Mouse (Mus musculus) gastrocnemius, adult 18-20 months (tissue): ENCODE measurements around the gene Trim12a. TPM values are rescaled to one million over a fixed set of nuclear protein-coding genes. Genes with fewer than 3 reads are reported as not detected.
"Not testable (repeated sequence)": the region's sequence is repeated elsewhere in the genome, so short reads cannot be mapped to it uniquely, and the experiment has no call there.

ENCODE experiments used
- DNase-seq: peaks from one replicate; pipeline ENCODE4 v3.0.0; 2021; ENCODE audit warnings: low spot score
- long read RNA-seq, 2 experiments: library from polyadenylated mRNA; stranded (forward); transcript quantifications; one replicate each; pipeline ENCODE4 v2.0.0; 2021
- total RNA-seq, 2 experiments: library from RNA; stranded (reverse); gene quantifications; 2 replicates each; pipeline ENCODE4 v1.2.3; 2021

The Trim12a gene
- 1 to 10 TPM; 3.4 to 3.6 TPM for total RNA-seq
- long read RNA-seq, experiment 1: 0 reads
- long read RNA-seq, experiment 2, partial matches to known transcripts: 0 of 2 reads
- long read RNA-seq, experiment 2, other reads (novel, unspliced or antisense): 1 of 2 reads

- DNase-seq: not testable (repeated sequence)
Observed at GRCm38 (mm10) chr7:104315369-104316080, at the start of gene Trim12a. Gene Trim12a, minus strand, starts transcription at chr7:104315466.

DNA sequence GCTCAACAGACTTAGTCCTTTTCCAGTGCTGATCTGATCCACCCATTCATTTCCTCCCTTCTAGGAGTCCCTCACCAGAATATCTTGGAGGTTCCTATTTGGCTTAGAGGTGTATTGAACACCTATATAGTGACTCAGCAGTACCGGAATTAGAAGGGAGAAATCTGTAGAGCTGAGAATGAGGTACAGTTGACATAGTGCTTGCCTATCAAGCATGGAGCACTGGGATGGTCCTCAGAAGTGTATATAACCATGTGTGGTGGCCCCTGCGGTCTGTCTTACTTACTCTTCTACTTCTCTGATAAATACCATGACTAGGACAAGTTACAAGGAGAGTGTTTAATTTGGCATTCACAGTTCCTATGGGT, 38.3 kb upstream of the Trim12a start:
- DNase-seq: no peak

DNA sequence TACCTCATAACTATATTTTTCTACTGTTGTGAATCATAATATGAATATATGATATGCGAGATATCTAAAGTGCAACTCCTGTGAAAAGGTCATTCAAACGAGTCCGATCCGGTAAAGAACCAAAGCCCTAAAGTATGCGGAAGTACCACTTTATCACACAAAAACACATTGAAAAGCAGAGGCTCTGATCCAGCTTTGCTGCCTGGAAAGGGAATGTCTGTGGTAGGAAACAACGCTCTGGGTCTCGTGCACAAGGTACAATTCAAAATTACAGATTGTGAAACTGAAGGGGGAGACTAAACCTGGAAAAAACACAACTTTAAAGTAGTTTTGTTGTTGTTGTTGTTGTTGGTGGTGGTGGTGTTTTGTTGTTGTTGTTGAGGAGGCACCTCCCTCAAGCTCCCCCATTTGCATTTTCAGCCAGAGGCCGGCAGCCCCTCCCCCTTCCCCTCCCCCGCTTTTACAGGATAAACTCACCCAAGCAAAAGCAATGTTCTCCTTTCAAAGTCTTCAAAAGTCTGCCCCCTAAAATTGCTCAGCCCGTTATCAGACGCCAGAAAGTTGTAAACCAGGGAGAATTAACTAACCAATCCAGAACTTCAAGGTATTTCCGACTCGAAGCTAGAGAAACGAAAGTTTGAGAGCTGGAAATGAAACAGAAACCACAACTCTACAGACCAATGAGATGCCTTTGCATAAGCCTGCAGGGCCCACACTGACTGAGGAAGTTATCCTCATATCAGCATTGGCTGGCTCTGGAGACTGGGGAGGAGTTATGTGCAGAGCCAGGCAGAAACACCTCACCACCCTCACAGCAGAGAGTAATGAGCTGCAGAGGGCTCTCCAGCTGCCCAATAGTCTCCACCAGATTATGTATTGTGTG, 37.7 kb upstream of the Trim12a start, which contains the start of gene Trim12c:
Trim12c (minus strand) TSS at position 646 of the 883 bp plus-strand sequence.
- peak; percentile 73 for DNase-seq

DNA sequence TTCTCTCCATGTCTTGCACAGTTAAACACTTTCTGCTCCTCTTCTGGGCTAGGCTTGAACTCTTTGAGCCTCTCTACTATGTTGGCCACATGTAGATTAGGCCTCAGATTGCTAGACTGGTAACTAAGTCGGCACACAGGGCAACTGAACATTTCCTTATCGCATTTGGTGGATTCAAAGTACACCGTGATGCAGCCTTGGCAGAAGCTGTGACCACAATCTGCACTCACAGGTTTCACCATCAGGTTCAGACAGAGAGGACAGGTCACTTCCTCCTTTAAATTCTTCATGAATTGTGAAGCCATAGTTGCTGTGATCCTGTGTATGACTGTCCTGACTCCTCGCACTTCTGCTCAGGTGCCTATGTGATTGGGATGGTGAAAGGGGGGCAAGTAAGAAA, 32.8 kb upstream of the Trim12a start:
- not testable (repeated sequence) for DNase-seq

- DNase-seq: not testable (repeated sequence)
Observed at GRCm38 (mm10) chr7:104340744-104341143, 25.5 kb upstream of the Trim12a start.

DNA sequence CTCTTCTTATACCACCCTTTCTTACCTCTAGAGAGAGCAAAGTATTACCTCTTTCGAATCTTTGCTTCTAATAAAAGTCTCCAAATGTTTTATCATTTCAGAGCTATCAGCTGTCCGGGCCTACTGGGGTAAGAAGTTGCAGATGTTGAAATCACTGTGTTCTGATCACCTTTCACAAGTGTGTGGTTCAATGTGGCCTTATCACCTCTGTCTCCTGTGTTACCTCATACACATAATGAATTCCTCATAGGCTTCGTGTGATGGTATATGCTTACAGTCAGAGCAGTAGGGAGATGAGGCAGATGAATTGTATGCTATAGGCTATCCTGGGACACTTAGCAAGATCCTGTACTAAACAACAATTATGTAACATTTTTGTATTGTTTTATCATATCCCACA, 20.3 kb upstream of the Trim12a start:
- not testable (repeated sequence) for DNase-seq

- DNase-seq: not testable (repeated sequence)
Observed at GRCm38 (mm10) chr7:104329171-104329570, 13.9 kb upstream of the Trim12a start, which contains the start of gene Trim34b. Gene Trim34b, plus strand, starts transcription at chr7:104329471.

DNA sequence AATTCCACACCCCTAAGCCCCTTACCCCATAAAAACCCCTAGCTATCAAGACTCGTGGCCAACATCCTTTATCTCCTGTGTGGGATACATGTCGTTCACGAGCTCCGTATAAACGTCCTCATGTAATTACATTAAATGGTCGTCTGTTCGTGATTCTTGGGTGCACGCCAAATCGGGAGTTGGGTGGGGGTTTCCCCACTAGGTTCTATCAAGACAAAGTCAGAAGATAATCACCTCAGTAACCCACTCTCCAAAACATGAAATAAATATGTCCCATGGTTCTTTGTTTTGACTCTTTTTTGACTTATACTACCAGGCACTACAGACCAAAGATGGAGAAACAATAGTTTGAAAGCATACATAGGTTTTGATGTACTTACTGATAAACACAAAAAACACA, 6.8 kb upstream of the Trim12a start:
- no peak for DNase-seq

GRCm38 (mm10) chr7:104314796-104315353, 391 bp downstream of the Trim12a start:
- peak; percentile 1 for DNase-seq

- no peak for DNase-seq
Observed at GRCm38 (mm10) chr7:104291638-104292400, 23.4 kb downstream of the Trim12a start.

GRCm38 (mm10) chr7:104290641-104291040, 24.6 kb downstream of the Trim12a start:
- DNase-seq: no peak

DNA sequence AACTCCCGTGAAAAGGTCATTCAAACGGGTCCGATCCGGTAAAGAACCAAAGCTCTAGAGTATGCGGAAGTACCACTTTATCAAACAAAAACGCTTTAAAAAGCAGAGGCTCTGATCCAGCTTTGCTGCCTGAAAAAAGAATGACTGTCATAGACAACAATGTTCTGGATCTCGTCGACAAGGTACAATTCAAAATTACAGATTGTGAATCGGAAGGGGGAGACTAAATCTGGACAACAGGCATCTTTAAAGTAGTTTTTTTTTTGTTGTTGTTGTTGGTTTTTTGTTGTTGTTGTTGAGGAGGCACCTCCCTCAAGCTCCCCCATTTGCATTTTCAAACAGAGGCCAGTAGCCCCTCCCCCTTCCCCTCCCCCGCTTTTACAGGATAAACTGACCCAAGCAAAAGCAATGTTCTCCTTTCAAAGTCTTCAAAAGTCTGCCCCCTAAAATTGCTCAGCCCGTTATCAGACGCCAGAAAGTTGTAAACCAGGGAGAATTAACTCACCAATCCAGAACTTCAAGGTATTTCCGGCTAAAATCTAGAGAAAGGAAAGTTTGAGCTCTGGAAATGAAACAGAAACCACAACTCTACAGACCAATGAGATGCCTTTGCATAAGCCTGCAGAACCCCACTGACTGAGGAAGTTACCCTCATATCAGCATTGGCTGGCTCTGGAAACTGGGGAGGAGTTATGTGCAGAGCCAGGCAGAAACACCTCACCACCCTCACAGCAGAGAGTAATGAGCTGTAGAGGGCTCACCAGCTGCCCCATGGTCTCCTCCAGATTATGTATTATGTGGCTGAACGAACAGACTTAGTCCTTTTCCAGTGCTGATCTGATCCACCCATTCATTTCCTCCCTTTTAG, 27.5 kb downstream of the Trim12a start, which contains the start of gene Trim5:
Trim5 (minus strand) TSS at position 519 of the 868 bp plus-strand sequence.
- DNase-seq: not testable (repeated sequence)

GRCm38 (mm10) chr7:104279361-104279760, 35.9 kb downstream of the Trim12a start:
- DNase-seq: not testable (repeated sequence)

DNA sequence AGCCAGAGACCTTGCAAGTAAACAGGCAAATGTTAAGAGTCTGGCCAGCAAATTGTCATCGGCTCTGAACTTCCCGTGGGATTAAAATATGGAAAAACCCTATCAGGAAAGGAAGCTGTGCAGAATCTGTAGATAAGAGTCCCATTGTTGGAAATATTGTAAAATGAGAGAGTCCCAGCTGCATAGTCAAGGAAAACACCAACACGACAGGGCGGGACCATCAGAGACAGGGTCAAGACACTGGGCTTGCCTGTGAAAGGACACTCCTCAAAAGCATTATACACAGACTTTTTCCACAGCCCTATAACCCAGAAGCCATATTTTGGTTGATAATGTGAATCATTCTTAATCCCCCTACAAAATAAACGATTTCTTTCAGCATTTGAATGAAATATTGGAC, 49.9 kb downstream of the Trim12a start:
- not testable (repeated sequence) for DNase-seq

DNA sequence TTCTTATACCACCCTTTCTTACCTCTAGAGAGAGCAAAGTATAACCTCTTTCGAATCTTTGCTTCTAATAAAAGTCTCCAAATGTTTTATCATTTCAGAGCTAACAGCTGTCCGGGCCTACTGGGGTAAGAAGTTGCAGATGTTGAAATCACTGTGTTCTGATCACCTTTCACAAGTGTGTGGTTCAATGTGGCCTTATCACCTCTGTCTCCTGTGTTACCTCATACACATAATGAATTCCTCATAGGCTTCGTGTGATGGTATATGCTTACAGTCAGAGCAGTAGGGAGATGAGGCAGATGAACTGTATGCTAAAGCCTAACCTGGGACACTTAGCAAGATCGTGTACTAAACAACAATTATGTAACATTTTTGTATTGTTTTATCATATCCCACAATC, 54.9 kb downstream of the Trim12a start:
- not testable (repeated sequence) for DNase-seq

Other genes starting within 250 kb of the Trim12a start
- gene Olfr644, start 243.6 kb downstream of the Trim12a start, total RNA-seq: not detected
- gene Olfr645, start 230.0 kb downstream of the Trim12a start, total RNA-seq: not detected
- gene Olfr646, start 210.6 kb downstream of the Trim12a start, total RNA-seq: not detected
- gene Ubqln5, start 185.6 kb downstream of the Trim12a start, total RNA-seq: not detected
- gene Olfr643, start 178.1 kb downstream of the Trim12a start, total RNA-seq: not detected
- not detected for gene Ubqln3, start 172.2 kb downstream of the Trim12a start, total RNA-seq
- not detected for gene Ubqlnl, start 164.9 kb downstream of the Trim12a start, total RNA-seq
- gene Olfm5, start 150.6 kb downstream of the Trim12a start, total RNA-seq: not detected
- gene Olfr648, start 132.1 kb downstream of the Trim12a start, total RNA-seq: not detected
- gene Olfr649, start 119.5 kb downstream of the Trim12a start, total RNA-seq: not detected
- under 1 TPM in 1 of 2 experiments, not detected in 1; 0.09 TPM for gene Trim6, start 96.7 kb downstream of the Trim12a start, total RNA-seq
- gene Trim34a, start 71.0 kb downstream of the Trim12a start, total RNA-seq: 1 to 10 TPM; 1.1 to 1.2 TPM
- under 1 TPM; 0.57 to 0.59 TPM for gene Trim5, start 27.4 kb downstream of the Trim12a start, total RNA-seq
- gene Trim34b, start 14.0 kb upstream of the Trim12a start, total RNA-seq: not detected
- gene Trim12c, start 37.9 kb upstream of the Trim12a start, total RNA-seq: 1 to 10 TPM; 2.4 to 2.8 TPM
- not detected for gene Trim30b, start 54.4 kb upstream of the Trim12a start, total RNA-seq
- not detected for gene Trim30c, start 85.4 kb upstream of the Trim12a start, total RNA-seq
- gene Trim30a, start 149.7 kb upstream of the Trim12a start, total RNA-seq: under 1 TPM; 0.53 to 1.00 TPM
- under 1 TPM; 0.34 to 0.64 TPM for gene Trim30d, start 192.4 kb upstream of the Trim12a start, total RNA-seq
- not detected for gene Olfr651, start 234.7 kb upstream of the Trim12a start, total RNA-seq
- not detected for gene Olfr652, start 245.4 kb upstream of the Trim12a start, total RNA-seq